Mouse (Mus musculus): Measurements from ENCODE around the gene Ykt6.

DNA sequence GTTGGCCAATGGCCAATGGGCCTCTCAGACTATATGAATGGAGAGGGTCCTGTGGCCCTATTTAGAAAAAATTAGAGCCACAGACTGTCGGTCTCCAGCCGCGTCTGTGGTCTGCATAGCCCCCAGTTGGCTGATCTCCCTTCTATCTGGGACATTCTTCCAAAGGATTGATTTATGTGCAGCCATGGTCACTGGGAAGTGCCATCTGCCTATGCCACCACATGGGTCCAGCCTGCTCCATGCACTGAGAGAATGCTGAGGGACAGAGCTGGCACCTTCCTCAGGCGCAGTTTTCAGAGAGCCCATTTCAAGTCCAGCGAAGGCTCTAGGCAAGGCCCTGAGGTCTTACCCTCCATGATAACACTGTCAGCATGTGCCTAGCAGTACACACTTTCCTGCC, 38.7 kb downstream of the Ykt6 start:
- TF ChIP-seq CTCF (IDR thresholded peaks at IDR 0.05; ENCODE audit: extremely low read depth, insufficient read length, insufficient replicate concordance, low read depth, low read length) (no peak), POLR2A (IDR thresholded peaks at IDR 0.05; ENCODE audit: low read depth, low read length) (no peak)
